Mouse (Mus musculus): ENCODE measurements at regions not wholly inside any gene's neighbourhood (a gene's known extent, or its start where the extent isn't known, plus 50 kb on each side); places are given as distances from the start of the nearest gene placed in this dataset.

DNA sequence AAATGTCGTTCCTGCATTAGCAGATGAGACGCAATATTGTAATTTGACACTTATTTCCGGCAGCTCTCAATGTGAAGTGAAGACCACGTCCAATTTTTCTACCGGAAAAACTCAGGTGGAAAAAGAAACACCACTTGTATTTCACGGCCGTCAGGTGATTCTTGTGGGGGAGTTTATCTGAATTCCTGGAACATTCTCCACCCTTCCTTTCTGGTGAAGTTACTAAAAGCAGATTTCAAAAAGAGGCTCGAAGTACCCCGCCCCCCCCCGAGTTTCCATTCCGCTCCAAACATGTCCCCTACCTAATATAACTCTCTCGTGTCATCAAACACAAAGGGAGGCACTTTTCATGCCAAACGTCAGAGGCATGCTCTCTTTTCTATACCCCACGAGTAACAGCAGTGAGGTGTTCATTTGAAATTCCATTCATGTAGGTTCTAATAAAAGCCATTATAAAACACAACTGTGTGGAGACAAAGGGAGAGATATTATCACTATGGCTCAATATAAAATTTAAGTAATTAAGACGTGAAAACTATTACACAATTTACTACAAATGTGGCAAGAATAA, 281.5 kb downstream of the Vrk1 start:
- TF ChIP-seq MAX (IDR thresholded peaks at IDR 0.05; ENCODE audit: low read length) = no peak
- TF ChIP-seq POLR2AphosphoS2 (IDR thresholded peaks at IDR 0.05; ENCODE audit: low read length) = no peak
- TF ChIP-seq CTCF (IDR thresholded peaks at IDR 0.05 in 2 of 3, conservative IDR thresholded peaks at IDR 0.05 in 1 of 3; ENCODE audit: control insufficient read depth in 1 of 3, insufficient read depth in 1 of 3, low read depth in 2 of 3, low read length in 3 of 3, poor library complexity in 1 of 3, severe bottlenecking in 1 of 3) = no peak
- no peak for TF ChIP-seq POLR2A (IDR thresholded peaks at IDR 0.05; ENCODE audit: control insufficient read depth in 1 of 2, insufficient read depth in 1 of 2, low read depth in 1 of 2, low read length in 2 of 2, poor library complexity in 1 of 2)
- TF ChIP-seq TAL1 (IDR thresholded peaks at IDR 0.05; ENCODE audit: low read length) = no peak
- TF ChIP-seq GATA1 (IDR thresholded peaks at IDR 0.05; ENCODE audit: low read depth, low read length) = no peak
- TF ChIP-seq USF1 (IDR thresholded peaks at IDR 0.05; ENCODE audit: low read depth, low read length) = no peak
- no peak for TF ChIP-seq ETS1 (IDR thresholded peaks at IDR 0.05; ENCODE audit: low read depth, low read length)
- TF ChIP-seq EP300 (IDR thresholded peaks at IDR 0.05; ENCODE audit: low read depth in 1 of 2, low read length in 2 of 2) = no peak
- no peak for TF ChIP-seq MXI1 (IDR thresholded peaks at IDR 0.05; ENCODE audit: low read depth, low read length)
- no peak for TF ChIP-seq MAFK (IDR thresholded peaks at IDR 0.05; ENCODE audit: borderline replicate concordance, low read depth, low read length)
- TF ChIP-seq GABPA (IDR thresholded peaks at IDR 0.05; ENCODE audit: low read depth, low read length) = no peak
